Mouse (Mus musculus): Measurements from ENCODE around the gene Irf2. TPM values are rescaled to one million over a fixed set of nuclear protein-coding genes. Genes with fewer than 3 reads are reported as not detected.

Gene Irf2
- polyA plus RNA-seq, 1 experiment from 2014 or later = 43.3 TPM

GRCm38 (mm10) chr8:46840791-46841190, 101.3 kb downstream of the Irf2 start:
- WGBS = 93% methylated on average over 10 of the region's 10 CpGs
- Histone ChIP-seq H3K4me1 (replicated peaks; ENCODE audit: control insufficient read depth, insufficient read depth, low read length) (peaks cover 14% of the 10 kb centered on the region), H3K36me3 (ENCODE audit: control insufficient read depth, insufficient read depth) (peaks cover 32% of the 10 kb centered on the region), H3K27me3 (replicated peaks; ENCODE audit: control insufficient read depth, insufficient read depth, low read length) (no peaks in the 10 kb centered on the region), H3K9me3 (ENCODE audit: control insufficient read depth) (no peaks in the 10 kb centered on the region), H3K4me2 (replicated peaks; ENCODE audit: low read depth) (no peak overlapping the region), H3K9ac (ENCODE audit: low read depth, low read length) (no peak overlapping the region), H3K27ac (ENCODE audit: low read depth, low read length) (no peak overlapping the region), H3K4me3 (ENCODE audit: low read depth, low read length) (no peak overlapping the region)
- no peak for TF ChIP-seq CTCF (IDR thresholded peaks at IDR 0.05; ENCODE audit: low read depth)
- ATAC-seq = no peak

DNA sequence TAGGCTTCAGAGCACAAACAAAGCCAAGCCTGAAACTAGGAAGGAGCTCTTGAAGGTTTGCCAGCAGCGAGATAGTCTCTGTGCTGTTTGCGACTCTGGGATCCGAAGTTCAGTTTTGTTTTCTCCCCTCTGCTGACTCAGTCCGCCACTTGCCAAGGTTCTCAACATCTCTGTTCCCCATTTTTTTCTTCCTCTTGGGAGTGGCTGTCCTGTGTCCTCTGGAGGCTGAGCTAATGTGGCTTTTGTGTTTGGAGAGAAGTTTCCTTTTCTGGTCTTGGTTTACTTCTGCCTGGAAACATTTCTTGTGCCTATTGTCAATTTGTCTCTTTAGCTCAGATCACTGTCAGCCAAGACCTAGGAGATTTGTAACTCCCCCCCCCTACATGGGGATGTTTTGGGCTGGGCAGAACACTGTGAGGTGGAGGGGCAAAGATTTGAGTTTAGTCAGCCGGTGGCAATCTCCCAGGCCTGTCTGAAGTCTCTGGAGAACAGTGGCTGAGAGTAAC, 103.2 kb downstream of the Irf2 start:
- no peak for TF ChIP-seq CTCF (IDR thresholded peaks at IDR 0.05; ENCODE audit: low read depth)
- H3K4me1 ChIP-seq (replicated peaks; ENCODE audit: control insufficient read depth, insufficient read depth, low read length) = peaks cover 19% of the 10 kb centered on the region
- H3K9ac ChIP-seq (ENCODE audit: low read depth, low read length) = peak overlapping the region; percentile 42
- 1% methylated on average over 5 of the region's 5 CpGs for WGBS
- H3K36me3 ChIP-seq (ENCODE audit: control insufficient read depth, insufficient read depth) = peaks cover 28% of the 10 kb centered on the region; the same call in 1 of the 2 replicates
- peak overlapping the region; percentile 84 for H3K27ac ChIP-seq (ENCODE audit: low read depth, low read length)
- H3K27me3 ChIP-seq (replicated peaks; ENCODE audit: control insufficient read depth, insufficient read depth, low read length) = no peaks in the 10 kb centered on the region
- H3K4me2 ChIP-seq (replicated peaks; ENCODE audit: low read depth) = peak overlapping the region; percentile 35; the same call in 1 of the 2 replicates
- no peak overlapping the region for H3K4me3 ChIP-seq (ENCODE audit: low read depth, low read length)
- H3K9me3 ChIP-seq (ENCODE audit: control insufficient read depth) = no peaks in the 10 kb centered on the region
- ATAC-seq = peak; percentile 61

GRCm38 (mm10) chr8:46843855-46844254, 104.3 kb downstream of the Irf2 start:
- Histone ChIP-seq H3K27ac (ENCODE audit: low read depth, low read length) (peak overlapping the region; percentile 83), H3K4me2 (replicated peaks; ENCODE audit: low read depth) (no peak overlapping the region), H3K27me3 (replicated peaks; ENCODE audit: control insufficient read depth, insufficient read depth, low read length) (no peaks in the 10 kb centered on the region), H3K9ac (ENCODE audit: low read depth, low read length) (no peak overlapping the region), H3K36me3 (ENCODE audit: control insufficient read depth, insufficient read depth) (peaks cover 25% of the 10 kb centered on the region; the same call in 1 of the 2 replicates), H3K4me1 (replicated peaks; ENCODE audit: control insufficient read depth, insufficient read depth, low read length) (peaks cover 21% of the 10 kb centered on the region), H3K4me3 (ENCODE audit: low read depth, low read length) (no peak overlapping the region), H3K9me3 (ENCODE audit: control insufficient read depth) (no peaks in the 10 kb centered on the region)
- ATAC-seq = no peak
- TF ChIP-seq CTCF (IDR thresholded peaks at IDR 0.05; ENCODE audit: low read depth) = no peak
- 80% methylated on average over 4 of the region's 4 CpGs for WGBS

DNA sequence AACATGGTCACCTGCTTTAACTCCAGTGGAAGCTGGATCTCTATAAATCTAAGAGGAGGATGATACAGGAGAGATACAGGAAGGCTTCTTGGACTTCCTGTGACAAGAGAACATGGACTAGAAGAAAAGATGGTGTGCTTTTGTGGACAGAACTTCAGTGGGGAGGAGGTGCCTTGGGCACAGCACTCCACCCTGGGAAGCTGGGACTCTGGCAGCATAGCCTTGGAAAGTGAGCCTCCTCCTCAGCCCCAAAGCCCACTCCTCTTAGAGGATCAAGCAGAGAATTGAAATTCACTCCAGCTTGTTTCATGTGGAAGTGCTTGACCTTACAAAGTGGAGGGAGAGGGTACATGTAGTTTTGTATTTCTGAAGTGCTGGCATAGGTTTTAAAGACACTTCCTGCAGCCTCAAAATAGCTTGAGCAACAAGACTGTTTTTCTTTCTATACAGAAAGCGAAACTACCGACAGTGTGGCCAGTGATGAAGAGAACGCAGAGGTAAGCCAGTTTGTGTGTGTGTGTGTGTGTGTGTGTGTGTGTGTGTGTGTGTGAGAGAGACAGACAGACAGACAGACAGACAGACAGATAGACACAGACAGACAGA, 104.9 kb downstream of the Irf2 start:
- TF ChIP-seq CTCF (IDR thresholded peaks at IDR 0.05; ENCODE audit: low read depth) = no peak
- H3K4me1 ChIP-seq (replicated peaks; ENCODE audit: control insufficient read depth, insufficient read depth, low read length) = peaks cover 23% of the 10 kb centered on the region

GRCm38 (mm10) chr8:46844974-46845774, 105.6 kb downstream of the Irf2 start:
- 31% methylated on average over 7 of the region's 7 CpGs for WGBS
- peaks cover 24% of the 10 kb centered on the region for H3K4me1 ChIP-seq (replicated peaks; ENCODE audit: control insufficient read depth, insufficient read depth, low read length)
- H3K9ac ChIP-seq (ENCODE audit: low read depth, low read length) = no peak overlapping the region
- no peak for TF ChIP-seq CTCF (IDR thresholded peaks at IDR 0.05; ENCODE audit: low read depth)
- no peak for ATAC-seq
- peaks cover 21% of the 10 kb centered on the region; the same call in 1 of the 2 replicates for H3K36me3 ChIP-seq (ENCODE audit: control insufficient read depth, insufficient read depth)
- peak overlapping the region; percentile 83 for H3K27ac ChIP-seq (ENCODE audit: low read depth, low read length)
- no peak overlapping the region for H3K4me3 ChIP-seq (ENCODE audit: low read depth, low read length)
- peak overlapping the region; percentile 21; the same call in 1 of the 2 replicates for H3K4me2 ChIP-seq (replicated peaks; ENCODE audit: low read depth)
- no peaks in the 10 kb centered on the region for H3K9me3 ChIP-seq (ENCODE audit: control insufficient read depth)
- H3K27me3 ChIP-seq (replicated peaks; ENCODE audit: control insufficient read depth, insufficient read depth, low read length) = no peaks in the 10 kb centered on the region

More for the DNA sequence above, 104.9 kb downstream of the Irf2 start:
- Histone ChIP-seq H3K4me3 (ENCODE audit: low read depth, low read length) (no peak overlapping the region), H3K4me2 (replicated peaks; ENCODE audit: low read depth) (peak overlapping the region; percentile 21; the same call in 1 of the 2 replicates), H3K9ac (ENCODE audit: low read depth, low read length) (no peak overlapping the region), H3K9me3 (ENCODE audit: control insufficient read depth) (no peaks in the 10 kb centered on the region), H3K27ac (ENCODE audit: low read depth, low read length) (peak overlapping the region; percentile 83), H3K36me3 (ENCODE audit: control insufficient read depth, insufficient read depth) (peaks cover 25% of the 10 kb centered on the region; the same call in 1 of the 2 replicates), H3K27me3 (replicated peaks; ENCODE audit: control insufficient read depth, insufficient read depth, low read length) (no peaks in the 10 kb centered on the region)
- WGBS = 39% methylated on average over 3 of the region's 3 CpGs
- ATAC-seq = no peak

- Histone ChIP-seq H3K27me3 (replicated peaks; ENCODE audit: control insufficient read depth, insufficient read depth, low read length) (no peaks in the 10 kb centered on the region), H3K36me3 (ENCODE audit: control insufficient read depth, insufficient read depth) (peaks cover 14% of the 10 kb centered on the region; the same call in 1 of the 2 replicates), H3K9ac (ENCODE audit: low read depth, low read length) (no peak overlapping the region), H3K4me2 (replicated peaks; ENCODE audit: low read depth) (no peak overlapping the region), H3K4me3 (ENCODE audit: low read depth, low read length) (no peak overlapping the region), H3K9me3 (ENCODE audit: control insufficient read depth) (no peaks in the 10 kb centered on the region), H3K27ac (ENCODE audit: low read depth, low read length) (peak overlapping the region; percentile 83), H3K4me1 (replicated peaks; ENCODE audit: control insufficient read depth, insufficient read depth, low read length) (peaks cover 24% of the 10 kb centered on the region)
- WGBS = 74% methylated on average over 9 of the region's 9 CpGs
- no peak for TF ChIP-seq CTCF (IDR thresholded peaks at IDR 0.05; ENCODE audit: low read depth)
- no peak for ATAC-seq
These were observed 106.4 kb downstream of the Irf2 start for GRCm38 (mm10) chr8:46845891-46846290.
